Mouse (Mus musculus) duodenum, adult 2 months (tissue): ENCODE results near the gene Haus2. TPM values are rescaled to one million over a fixed set of nuclear protein-coding genes. Genes with fewer than 3 reads are reported as not detected.

Experiments used
- polyA plus RNA-seq: library from polyadenylated mRNA; depleted of rRNA; stranded (reverse); fragments of >200 nt; gene quantifications from 2 replicates; pipeline ENCODE4 v1.2.3, GENCODE M21; 2012; ENCODE audit warnings: low replicate concordance; rRNA removed

Haus2 gene
- 0.40 and 0.59 TPM in 2 replicates for polyA plus RNA-seq

DNA sequence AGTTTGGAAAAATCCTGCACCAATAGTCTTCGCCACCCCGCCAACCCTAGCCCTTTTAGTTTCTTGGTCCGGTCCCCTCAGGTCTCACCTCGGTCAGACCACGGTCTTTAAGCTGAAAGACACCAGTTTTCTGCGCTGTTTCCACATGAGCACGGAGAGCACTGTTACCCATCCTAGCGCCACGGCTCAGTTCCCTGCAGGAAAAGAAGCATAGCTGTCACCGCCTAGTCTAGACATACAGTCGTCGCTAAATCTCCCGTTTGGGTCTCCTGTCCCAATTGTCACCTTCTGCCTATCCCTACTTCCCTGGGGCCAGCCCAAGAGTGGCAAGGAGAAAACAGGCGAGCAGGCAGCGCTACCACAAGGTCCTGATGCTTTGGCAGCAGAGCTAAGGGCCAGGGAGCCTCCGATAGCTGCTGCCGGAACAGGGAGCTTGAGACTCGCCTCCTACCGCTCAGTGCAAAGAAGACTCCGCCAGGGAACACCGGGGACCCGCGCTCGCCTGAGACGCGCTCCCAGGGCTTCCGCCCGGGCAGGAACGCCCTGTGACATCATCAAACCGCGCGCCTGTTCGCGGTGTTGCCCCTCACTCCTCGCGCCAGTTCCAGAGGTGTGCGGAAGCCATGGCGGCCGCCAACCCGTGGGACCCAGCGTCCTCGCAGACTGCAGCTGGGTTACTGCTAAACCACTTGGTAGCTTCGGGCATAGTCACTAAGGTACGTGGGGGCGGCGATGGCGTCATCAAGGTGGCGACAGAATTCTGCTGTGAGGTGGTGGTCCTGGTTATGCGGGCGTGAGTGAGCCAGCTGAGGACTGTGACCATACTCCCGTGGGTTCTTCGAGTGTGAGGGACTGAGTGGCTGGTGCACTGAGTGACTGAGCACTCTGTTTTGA is at the start of gene Haus2, which contains the start of gene Lrrc57:
TSS of gene Haus2 (plus strand) at position 554 of the 894 bp plus-strand sequence.
TSS of gene Lrrc57 (minus strand) at position 691 of the 894 bp plus-strand sequence.

DNA sequence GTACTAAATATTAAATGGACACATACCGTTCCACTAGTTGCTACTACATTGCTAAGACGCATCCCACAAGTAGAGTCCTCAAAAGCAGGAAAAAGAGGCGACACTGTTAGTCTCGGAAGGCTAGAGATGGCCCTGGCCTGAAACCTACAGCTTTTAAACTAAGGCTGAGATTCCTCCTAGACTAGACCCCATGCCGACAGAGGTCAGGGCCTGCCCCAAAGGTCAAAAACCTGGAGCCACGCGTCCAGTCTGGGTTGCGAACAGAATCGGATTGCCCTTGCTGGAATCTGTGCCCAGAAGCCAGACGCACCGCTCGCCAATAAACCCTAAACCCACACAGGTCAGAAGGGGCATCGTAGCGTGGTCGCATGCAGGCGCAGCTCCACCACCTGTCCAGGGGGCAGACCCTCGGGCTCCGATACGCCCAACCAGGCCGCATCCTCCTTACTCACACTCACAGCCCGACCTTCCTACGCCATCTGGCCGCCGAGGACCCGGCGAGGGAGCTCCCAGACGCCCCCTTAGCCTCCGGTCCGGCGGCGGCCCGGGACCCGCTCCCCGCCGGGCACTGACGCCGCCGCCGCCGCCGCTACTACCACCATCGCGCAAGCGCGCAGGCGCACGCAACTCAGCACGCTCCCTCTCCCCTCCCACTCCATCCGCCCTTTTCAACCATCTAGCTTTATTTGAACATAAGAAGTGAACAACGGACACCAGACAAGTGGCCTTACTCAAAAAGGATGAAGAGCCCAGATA is 45.8 kb upstream of the Haus2 start, which contains the start of gene Zfp106:
TSS of gene Zfp106 (minus strand) at position 609 of the 756 bp plus-strand sequence.

DNA sequence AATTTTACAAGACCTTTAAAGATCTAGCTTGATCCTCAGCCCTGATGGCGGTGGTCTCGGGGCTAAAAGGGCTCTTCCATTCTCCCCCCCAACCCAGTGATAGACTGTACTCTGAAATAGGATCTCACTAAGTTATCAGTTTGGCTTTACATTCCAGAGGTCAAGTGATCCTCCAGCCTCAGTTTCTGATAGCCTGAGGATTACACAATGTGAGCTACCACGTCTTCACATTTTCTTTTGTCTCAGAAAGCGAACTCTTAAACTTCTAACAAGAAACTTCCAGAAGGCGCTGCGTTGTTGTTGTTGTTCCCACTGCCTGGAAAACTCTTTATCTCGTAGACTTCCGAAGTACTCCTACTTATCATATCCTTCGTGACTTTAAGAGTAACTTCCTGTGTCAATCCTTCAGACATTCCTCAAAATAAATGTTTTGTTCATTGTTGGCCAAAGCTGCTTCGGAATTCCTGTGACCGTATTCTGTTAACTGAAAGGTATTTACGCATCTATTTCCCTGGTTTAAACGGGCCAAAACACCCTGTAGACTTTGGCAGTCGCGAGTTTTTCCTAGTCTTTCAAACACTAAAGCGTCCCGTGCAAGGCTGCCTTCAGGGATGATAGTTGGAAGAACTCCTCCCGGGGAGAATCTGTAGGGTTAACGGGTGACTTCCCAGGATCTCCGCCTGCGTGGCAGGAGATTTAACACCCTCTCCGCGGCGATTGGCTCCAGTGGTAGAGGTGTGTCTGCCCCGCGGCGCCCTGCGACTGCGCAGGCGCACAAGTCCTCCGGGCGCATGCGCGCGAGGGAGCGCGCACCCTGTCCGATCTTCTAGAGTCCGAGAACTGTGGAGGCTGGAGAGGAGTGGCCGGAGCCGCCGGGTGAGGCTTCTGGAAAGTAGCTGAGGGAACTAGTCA is 42.0 kb upstream of the Haus2 start, which contains the start of gene Snap23:
TSS of gene Snap23 (plus strand) at position 786 of the 912 bp plus-strand sequence.

DNA sequence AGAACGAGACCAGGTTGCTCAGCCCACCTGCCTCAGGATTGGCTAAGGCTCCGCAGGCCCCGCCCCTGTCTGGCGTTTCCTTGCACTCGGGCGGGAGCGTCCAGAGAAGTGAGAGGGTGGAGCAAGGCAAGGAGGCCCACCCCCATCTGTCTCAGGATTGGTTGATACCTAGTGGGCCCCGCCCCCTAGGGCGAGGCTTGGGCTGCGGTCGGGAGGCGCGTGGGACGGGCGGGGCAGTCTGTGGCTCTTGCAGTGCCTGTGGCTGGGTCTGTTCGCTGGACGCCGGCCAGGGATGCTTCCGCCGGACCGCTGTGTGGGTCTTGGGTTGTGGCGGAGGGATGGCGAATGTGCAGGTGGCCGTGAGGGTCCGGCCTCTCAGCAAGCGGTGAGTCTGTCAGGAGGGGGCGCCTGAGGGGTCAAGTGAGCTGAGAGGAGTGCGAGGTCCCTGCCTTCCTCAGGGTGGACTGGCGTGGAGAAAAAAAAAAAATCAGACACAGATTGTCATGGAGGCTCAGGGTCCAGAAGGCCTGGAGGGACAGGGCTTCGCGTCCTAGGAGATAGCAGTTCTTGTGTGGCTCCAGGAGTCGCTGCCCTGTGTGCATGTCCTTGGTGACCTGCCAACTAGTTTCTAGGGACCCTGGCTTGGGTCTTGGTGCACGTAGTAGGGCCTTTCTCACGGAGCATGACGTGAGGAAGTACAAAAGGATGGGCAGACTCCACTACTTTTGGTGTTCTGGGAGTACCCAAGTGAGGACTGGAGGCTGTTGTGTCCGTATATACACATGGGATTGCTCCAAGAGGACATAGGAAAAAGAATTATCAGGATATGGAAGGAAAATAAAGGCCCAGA is 19.9 kb downstream of the Haus2 start, which contains the start of gene Stard9:
TSS of gene Stard9 (plus strand) at position 236 of the 850 bp plus-strand sequence.

Other genes starting within 250 kb of the Haus2 start
- gene Ganc, start 205.5 kb upstream of the Haus2 start, polyA plus RNA-seq = 3.5 and 6.2 TPM in 2 replicates
- gene Tmem87a, start 205.3 kb upstream of the Haus2 start, polyA plus RNA-seq = 2.2 and 2.3 TPM in 2 replicates
- gene Capn3, start 153.4 kb upstream of the Haus2 start, polyA plus RNA-seq = 0.47 and 0.62 TPM in 2 replicates
- gene Zfp106, start 45.5 kb upstream of the Haus2 start, polyA plus RNA-seq = 8.6 and 31.0 TPM in 2 replicates
- 0.79 and 1.1 TPM in 2 replicates for gene Snap23, start 41.7 kb upstream of the Haus2 start, polyA plus RNA-seq
- gene Lrrc57, start 137 bp downstream of the Haus2 start, polyA plus RNA-seq = 4.6 and 7.9 TPM in 2 replicates
- 1.1 and 1.5 TPM in 2 replicates for gene Stard9, start 19.7 kb downstream of the Haus2 start, polyA plus RNA-seq
- gene Cdan1, start 240.7 kb downstream of the Haus2 start, polyA plus RNA-seq = 14.7 and 15.6 TPM in 2 replicates
- gene Ttbk2, start 241.2 kb downstream of the Haus2 start, polyA plus RNA-seq = 1.2 and 3.5 TPM in 2 replicates